Mouse (Mus musculus) cerebellum, adult 2 months (tissue): ENCODE measurements at regions not wholly inside any gene's neighbourhood (a gene's known extent, or its start where the extent isn't known, plus 50 kb on each side); places are given as distances from the start of the nearest gene placed in this dataset.

Experiments
- CTCF ChIP-seq: fragments of 200-500 bp; IDR thresholded peaks from 2 replicates; pipeline ENCODE4 v1.5.1; 2011; ENCODE audit warnings: low read depth, mild to moderate bottlenecking, control low read depth, low read length, moderate library complexity, borderline replicate concordance; ENCODE audit not compliant: insufficient read depth
- POLR2A ChIP-seq: fragments of 200-500 bp; IDR thresholded peaks from 2 replicates; pipeline ENCODE4 v1.6.1; 2011; ENCODE audit warnings: low read length, control low read depth, borderline replicate concordance; ENCODE audit not compliant: insufficient read depth

DNA sequence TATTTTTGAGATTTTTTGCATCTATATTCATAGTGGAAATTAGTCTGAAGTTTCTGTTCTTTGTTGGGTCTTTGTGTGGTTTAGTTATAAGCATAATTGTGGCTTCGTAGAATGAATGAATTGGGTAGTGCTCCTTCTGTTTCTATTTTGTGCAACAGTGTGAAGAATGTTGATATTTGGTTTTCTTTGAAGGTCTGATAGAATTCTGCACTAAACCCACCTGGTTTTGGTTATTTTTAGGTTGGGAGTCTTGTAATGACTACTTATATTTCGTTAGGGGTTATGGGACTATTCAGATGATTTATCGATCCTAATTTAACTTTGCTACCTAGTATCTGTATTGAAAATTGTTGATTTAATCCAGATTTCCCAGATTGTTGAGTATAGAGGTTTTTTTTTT lies 326.4 kb downstream of the Cox7c start:
- TF ChIP-seq CTCF, result no peak
- no peak for TF ChIP-seq POLR2A
